Mouse (Mus musculus) bone marrow, adult 2 months (tissue): ENCODE data around the gene Castor1. TPM values are rescaled to one million over a fixed set of nuclear protein-coding genes. Genes with fewer than 3 reads are reported as not detected.

ENCODE experiments used
- H3K27ac ChIP-seq: fragments of 200-500 bp; 2 replicates; pipeline ENCODE4 v1.5.1; 2012; ENCODE audit warnings: low read depth, mild to moderate bottlenecking, control low read depth, inconsistent platforms, low read length; ENCODE audit not compliant: control insufficient read depth, poor library complexity, insufficient read depth
- H3K4me1 ChIP-seq: fragments of 200-500 bp; 2 replicates; pipeline ENCODE4 v1.6.1; 2011; ENCODE audit warnings: low read length; ENCODE audit not compliant: control insufficient read depth, insufficient read depth
- H3K4me3 ChIP-seq: fragments of 200-500 bp; replicated peaks from 2 replicates; pipeline ENCODE3; 2011; ENCODE audit warnings: mild to moderate bottlenecking, low read depth, low read length, control low read depth; ENCODE audit not compliant: control insufficient read depth
- CTCF ChIP-seq: fragments of 200-500 bp; IDR thresholded peaks from 2 replicates; pipeline ENCODE4 v1.5.1; 2011; ENCODE audit warnings: low read length, control low read depth; ENCODE audit not compliant: control insufficient read depth, insufficient read depth
- POLR2A ChIP-seq: fragments of 200-500 bp; IDR thresholded peaks from 2 replicates; pipeline ENCODE4 v1.6.1; 2011; ENCODE audit warnings: low read depth, mild to moderate bottlenecking, control low read depth, low read length, borderline replicate concordance; ENCODE audit not compliant: control insufficient read depth
- WGBS: fragments of 180-500 bp; shearing (Covaris S2); methylation state at CpG from one replicate; pipeline ENCODE4 v1.1.7; 2018; 5-methylcytosine and 5-hydroxymethylcytosine counted together
- polyA plus RNA-seq: library from polyadenylated mRNA; stranded (reverse); fragments of >200 nt; gene quantifications from 2 replicates; pipeline ENCODE4 v1.2.4, GENCODE M21; 2011; ENCODE audit warnings: low replicate concordance; ENCODE audit not compliant: missing spikeins, insufficient read depth, insufficient read length

Castor1 gene
- polyA plus RNA-seq, 1 experiment = 2.6 TPM

DNA sequence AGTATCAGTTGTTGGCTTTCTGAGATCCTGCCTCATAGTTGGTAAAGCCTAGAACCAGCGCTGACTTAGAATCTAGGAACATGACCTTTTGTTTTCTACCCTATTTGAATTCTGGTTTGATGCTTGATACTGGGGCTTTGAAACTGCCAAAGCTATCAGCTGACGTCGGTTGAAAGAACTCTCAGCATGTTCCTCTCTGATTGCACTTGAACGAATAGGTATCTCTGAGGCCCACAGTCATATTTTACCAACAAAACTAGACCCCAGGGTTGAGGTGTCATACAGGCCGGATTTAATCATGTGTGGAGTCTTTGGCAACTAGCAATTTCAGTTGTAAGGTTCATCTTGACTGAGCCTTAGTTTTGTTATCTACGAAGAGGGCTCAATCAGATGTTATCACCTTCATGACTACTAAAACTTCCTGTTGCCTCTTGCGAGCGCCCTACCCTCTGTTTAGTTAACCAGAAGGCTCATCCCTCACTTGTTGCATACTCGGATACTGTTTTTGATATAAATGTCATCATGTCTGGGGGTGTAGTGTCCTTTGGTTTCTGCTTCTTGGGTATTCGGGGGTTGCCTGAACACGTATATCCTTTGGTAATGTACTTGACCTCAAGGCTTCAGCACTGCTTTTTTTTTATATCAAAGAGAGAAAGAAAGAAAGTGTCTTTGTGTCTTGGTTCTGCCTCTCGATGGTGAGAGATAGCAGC lies 14.9 kb upstream of the Castor1 start:
- 52% methylated on average over 12 of the region's 12 CpGs for WGBS
- no peak overlapping the region for H3K4me3 ChIP-seq
- peaks cover 2% of the 10 kb centered on the region for H3K4me1 ChIP-seq
- TF ChIP-seq CTCF (no peak), POLR2A (no peak)
- H3K27ac ChIP-seq = peak overlapping the region; percentile 6; the same call in 1 of the 2 replicates

DNA sequence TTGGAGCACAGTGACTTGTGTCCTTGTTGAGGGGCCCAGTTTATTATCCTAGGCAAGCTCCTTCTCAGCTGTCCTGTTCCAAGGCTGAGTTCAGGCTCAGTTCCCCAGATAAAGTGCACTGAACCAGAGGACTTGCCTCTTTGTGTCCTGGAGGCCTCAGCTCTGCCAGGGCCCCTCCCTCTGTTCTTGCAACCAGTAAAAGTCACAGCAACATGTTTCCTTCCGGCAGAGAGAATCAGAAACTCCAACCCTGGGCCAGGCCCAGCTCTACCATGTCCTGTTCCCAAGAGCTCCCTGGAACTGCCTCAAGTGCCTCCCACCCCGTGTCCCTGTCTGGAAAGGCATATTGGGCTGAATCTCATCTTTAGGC lies 14.3 kb upstream of the Castor1 start:
- H3K4me3 ChIP-seq = no peak overlapping the region
- no peak for TF ChIP-seq CTCF
- WGBS = 24% methylated on average over 2 of the region's 2 CpGs
- H3K4me1 ChIP-seq = peaks cover 2% of the 10 kb centered on the region
- H3K27ac ChIP-seq = peak overlapping the region; percentile 6

DNA sequence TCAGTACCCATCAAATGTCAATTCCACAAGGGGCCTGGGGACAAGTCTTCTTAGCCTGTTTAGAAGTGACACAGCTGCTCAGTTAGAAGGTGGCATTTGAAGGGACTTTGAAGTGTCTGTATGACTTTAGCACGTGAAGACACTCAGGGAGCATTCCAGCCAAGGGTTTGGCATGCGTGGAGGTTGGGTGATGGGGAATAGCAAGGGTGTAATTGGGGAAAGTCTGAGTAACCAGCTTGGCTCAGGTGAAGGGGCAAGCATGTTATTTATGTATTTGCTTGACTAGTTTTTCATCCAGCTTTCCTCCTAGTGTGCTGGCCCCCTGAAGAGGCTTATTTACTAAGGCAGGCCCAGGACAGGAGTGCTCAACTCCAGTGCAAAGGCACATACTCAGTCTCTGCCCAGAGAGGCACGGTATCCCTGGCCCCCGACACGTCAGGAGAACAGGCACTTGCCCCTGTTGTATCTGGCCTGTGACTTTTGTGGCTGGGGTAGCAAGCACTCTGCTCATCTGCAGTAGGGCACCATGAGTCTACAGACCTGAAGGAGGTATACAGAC lies 12.8 kb upstream of the Castor1 start:
- WGBS = 86% methylated on average over 5 of the region's 5 CpGs
- Histone ChIP-seq H3K4me3 (no peak overlapping the region), H3K27ac (no peak overlapping the region), H3K4me1 (peaks cover 2% of the 10 kb centered on the region)
- TF ChIP-seq CTCF = no peak
- no peak for TF ChIP-seq POLR2A

DNA sequence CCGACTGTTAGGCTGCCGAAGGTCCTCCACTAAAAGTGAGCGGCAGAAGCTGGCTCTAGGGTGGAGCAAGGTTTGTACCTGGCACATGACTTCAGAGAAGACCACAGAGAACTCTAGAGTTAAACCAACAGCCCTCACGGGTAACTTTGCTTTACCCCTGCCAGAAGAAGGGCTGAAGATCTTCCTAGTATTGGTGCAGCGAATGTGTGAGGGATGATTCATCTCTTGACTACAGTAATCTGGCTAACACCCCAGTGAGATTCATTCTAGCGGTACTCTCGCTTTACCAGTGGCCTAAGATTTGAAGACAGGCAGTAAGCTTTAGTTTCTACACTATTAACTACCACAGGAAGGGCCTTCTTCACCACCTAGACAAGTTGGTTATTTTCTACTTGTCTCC lies 12.1 kb upstream of the Castor1 start:
- peaks cover 2% of the 10 kb centered on the region for H3K4me1 ChIP-seq
- 75% methylated on average over 7 of the region's 7 CpGs for WGBS
- TF ChIP-seq CTCF (no peak), POLR2A (no peak)
- H3K27ac ChIP-seq = no peak overlapping the region
- H3K4me3 ChIP-seq = no peak overlapping the region

GRCm38 (mm10) chr11:4206563-4206962 lies 11.5 kb upstream of the Castor1 start:
- no peak overlapping the region for H3K4me3 ChIP-seq
- H3K4me1 ChIP-seq = peaks cover 2% of the 10 kb centered on the region
- no peak overlapping the region for H3K27ac ChIP-seq
- TF ChIP-seq CTCF = no peak
- TF ChIP-seq POLR2A = no peak
- 17% methylated on average over 6 of the region's 6 CpGs for WGBS

- 86% methylated on average over 9 of the region's 9 CpGs for WGBS
- TF ChIP-seq POLR2A (no peak), CTCF (no peak)
- Histone ChIP-seq H3K27ac (no peak overlapping the region), H3K4me1 (peaks cover 2% of the 10 kb centered on the region), H3K4me3 (no peak overlapping the region)
Measured at GRCm38 (mm10) chr11:4207655-4208054, 10.4 kb upstream of the Castor1 start.

DNA sequence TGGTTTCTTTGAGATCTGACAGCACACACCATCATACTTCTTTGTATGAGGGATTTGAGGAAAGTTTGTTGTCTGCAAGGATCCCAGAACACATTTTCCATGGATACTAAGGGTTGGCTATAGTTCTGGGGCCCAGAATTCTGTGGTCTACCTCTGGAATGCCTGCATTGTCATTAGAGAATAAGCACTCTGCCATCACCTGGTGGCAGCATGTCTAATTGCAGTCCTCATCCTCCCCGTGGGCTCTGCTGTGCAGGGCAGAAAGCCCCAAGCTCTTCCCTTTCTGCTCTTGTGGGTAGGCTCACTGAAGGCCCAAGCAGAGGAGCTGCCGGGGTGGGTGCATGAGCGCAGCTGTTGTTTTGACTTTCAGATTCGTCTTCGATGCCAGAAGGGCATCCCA lies 8.5 kb upstream of the Castor1 start:
- no peak overlapping the region for H3K4me3 ChIP-seq
- 69% methylated on average over 5 of the region's 5 CpGs for WGBS
- TF ChIP-seq POLR2A (no peak), CTCF (peak; percentile 45)
- no peaks in the 10 kb centered on the region; the same call in 1 of the 2 replicates for H3K4me1 ChIP-seq
- no peak overlapping the region for H3K27ac ChIP-seq

- H3K27ac ChIP-seq = no peak overlapping the region
- TF ChIP-seq POLR2A (no peak), CTCF (no peak)
- no peaks in the 10 kb centered on the region; the same call in 1 of the 2 replicates for H3K4me1 ChIP-seq
- 66% methylated on average over 1 of the region's 1 CpGs for WGBS
- H3K4me3 ChIP-seq = no peak overlapping the region
Measured at GRCm38 (mm10) chr11:4210786-4211185, 7.2 kb upstream of the Castor1 start.

DNA sequence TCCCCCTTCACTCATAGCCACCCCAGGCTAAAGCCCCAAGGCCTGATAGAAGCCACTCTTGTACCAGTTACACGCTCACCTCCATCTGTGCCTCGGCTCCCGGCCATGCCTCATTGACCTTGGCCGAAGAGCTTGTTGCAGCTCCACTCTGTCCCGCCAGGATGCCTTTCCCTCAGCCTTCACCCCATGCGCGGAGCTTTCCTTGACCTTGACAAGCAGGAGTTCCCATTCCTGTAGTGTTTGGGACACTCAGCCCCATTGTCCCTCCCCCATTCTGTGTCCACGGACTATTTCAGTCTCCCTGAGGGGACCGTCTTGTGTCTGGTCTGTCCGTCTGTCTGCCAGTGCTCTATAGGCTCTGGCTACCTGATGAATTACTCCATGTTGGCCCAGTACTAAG lies 4.9 kb upstream of the Castor1 start:
- WGBS = 89% methylated on average over 10 of the region's 10 CpGs
- Histone ChIP-seq H3K27ac (no peak overlapping the region), H3K4me3 (no peak overlapping the region), H3K4me1 (0 out of 2 replicates have a peak, but pooled peaks cover 1% of the 10 kb centered on the region)
- no peak for TF ChIP-seq CTCF
- TF ChIP-seq POLR2A = no peak
